Mouse (Mus musculus) kidney, adult 9 months (tissue): ENCODE measurements around the gene Csnk1e.
"Not testable (repeated sequence)": the region's sequence is repeated elsewhere in the genome, so short reads cannot be mapped to it uniquely, and the experiment has no call there.

Source experiments
- DNase-seq: peaks from one replicate; pipeline ENCODE4 v3.0.0; 2022

The Csnk1e gene

GRCm38 (mm10) chr15:79455106-79455810 lies at the start of gene Csnk1e:
Gene Csnk1e (minus strand): TSS chr15:79455566.
- peak; percentile 73 for DNase-seq

- DNase-seq, result no peak
These were observed 49.5 kb upstream of the Csnk1e start, which contains the start of gene Kcnj4 for GRCm38 (mm10) chr15:79504707-79505452. Gene Kcnj4 (minus strand): TSS chr15:79505241.

GRCm38 (mm10) chr15:79503438-79503837 lies 48.1 kb upstream of the Csnk1e start:
- DNase-seq, result no peak

GRCm38 (mm10) chr15:79502891-79503341 lies 47.5 kb upstream of the Csnk1e start:
- no peak for DNase-seq

- no peak for DNase-seq
These were observed 44.7 kb upstream of the Csnk1e start for GRCm38 (mm10) chr15:79500110-79500509.

GRCm38 (mm10) chr15:79493527-79493926 lies 38.2 kb upstream of the Csnk1e start:
- no peak for DNase-seq

GRCm38 (mm10) chr15:79489463-79489862 lies 34.1 kb upstream of the Csnk1e start:
- no peak for DNase-seq

- DNase-seq, result no peak
These were observed 25.9 kb upstream of the Csnk1e start for GRCm38 (mm10) chr15:79481181-79481688.

GRCm38 (mm10) chr15:79477227-79477626 lies 21.9 kb upstream of the Csnk1e start:
- no peak for DNase-seq

- no peak for DNase-seq
These were observed 18.4 kb upstream of the Csnk1e start for GRCm38 (mm10) chr15:79473638-79474355.

GRCm38 (mm10) chr15:79473042-79473441 lies 17.7 kb upstream of the Csnk1e start:
- DNase-seq, result no peak

GRCm38 (mm10) chr15:79471095-79471494 lies 15.7 kb upstream of the Csnk1e start:
- DNase-seq, result no peak

GRCm38 (mm10) chr15:79470583-79470982 lies 15.2 kb upstream of the Csnk1e start:
- DNase-seq, result no peak

GRCm38 (mm10) chr15:79469577-79469976 lies 14.2 kb upstream of the Csnk1e start:
- no peak for DNase-seq

- DNase-seq, result peak; percentile 86
These were observed 11.4 kb upstream of the Csnk1e start for GRCm38 (mm10) chr15:79466601-79467286.

GRCm38 (mm10) chr15:79456546-79456945 lies 1.2 kb upstream of the Csnk1e start:
- DNase-seq, result no peak

GRCm38 (mm10) chr15:79456104-79456503 lies 738 bp upstream of the Csnk1e start:
- not testable (repeated sequence) for DNase-seq

GRCm38 (mm10) chr15:79453831-79454230 lies 1.5 kb downstream of the Csnk1e start:
- DNase-seq, result no peak

- DNase-seq, result no peak
These were observed 7.3 kb downstream of the Csnk1e start for GRCm38 (mm10) chr15:79448041-79448440.

GRCm38 (mm10) chr15:79445786-79446654 lies 9.3 kb downstream of the Csnk1e start:
- DNase-seq, result no peak

- no peak for DNase-seq
These were observed 11.4 kb downstream of the Csnk1e start for GRCm38 (mm10) chr15:79443856-79444410.
